In the genomic region with DNA sequence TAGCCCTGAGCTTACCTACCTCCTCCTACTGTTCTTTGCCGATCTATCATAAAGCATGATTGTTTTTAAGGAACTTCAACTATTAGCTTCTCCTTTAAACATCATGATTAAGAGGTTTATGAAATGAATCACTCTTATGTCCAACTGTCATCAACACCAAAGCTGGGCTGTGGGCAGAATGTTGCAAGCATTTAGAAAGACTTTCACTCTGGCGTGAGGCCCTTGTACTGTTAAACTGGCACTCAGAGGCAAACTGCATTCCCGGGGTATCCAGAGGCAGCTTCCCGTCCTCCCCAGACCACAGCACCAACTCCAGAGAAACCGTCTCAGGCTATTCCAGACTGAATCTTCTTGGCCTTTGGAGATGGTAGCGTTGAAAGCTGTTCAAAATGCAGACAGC, we compare ENCODE assay signal across 22 mouse cellular contexts.
DNase-seq lines count a peak whose midpoint lies in the region; ATAC-seq and TF ChIP-seq lines count a peak whose summit lies in the region.
"Had no signal": no experiment of that assay in that cellular context is flagged by ENCODE, and none has a peak within 500 bp of the region (broad histone marks: within the 10 kb centered on the region; RNA-seq: fewer than 3 reads in every experiment).

No protein-coding gene starts in this region.

- no peak for TF ChIP-seq CTCF in layer of hippocampus, adult 2 months (conservative IDR thresholded peaks at IDR 0.05)

- no peaks in the 10 kb centered on the region for H3K27me3 ChIP-seq in midbrain, embryonic 13.5 days
- H3K27me3 ChIP-seq in kidney, embryonic 14.5 days (ENCODE audit: control insufficient read depth, insufficient read depth, low read length) = no peaks in the 10 kb centered on the region
- H3K27me3 ChIP-seq: hindbrain, embryonic 15.5 days; limb, embryonic 12.5 days; midbrain, embryonic 15.5 days; stomach, embryonic 15.5 days had no signal

- peak overlapping the region; percentile 25; the same call in 1 of the 2 replicates for H3K27ac ChIP-seq in layer of hippocampus, adult 2 months
- H3K27ac ChIP-seq in midbrain, embryonic 13.5 days = no peak overlapping the region
- no peak overlapping the region for H3K27ac ChIP-seq in kidney, embryonic 14.5 days (ENCODE audit: low read depth, low read length)
- H3K27ac ChIP-seq: embryonic facial prominence, embryonic 10.5 days; hindbrain, embryonic 15.5 days; left cerebral cortex, adult 2 months; limb, embryonic 12.5 days; midbrain, embryonic 15.5 days; stomach, embryonic 15.5 days had no signal

- H3K9me3 ChIP-seq in midbrain, embryonic 13.5 days = no peaks in the 10 kb centered on the region
- no peaks in the 10 kb centered on the region for H3K9me3 ChIP-seq in kidney, embryonic 14.5 days (ENCODE audit: control insufficient read depth, low read length)
- H3K9me3 ChIP-seq: embryonic facial prominence, embryonic 10.5 days; G1E; hindbrain, embryonic 15.5 days; limb, embryonic 12.5 days; midbrain, embryonic 15.5 days; stomach, embryonic 15.5 days had no signal

- peaks cover 40% of the 10 kb centered on the region for H3K4me1 ChIP-seq in midbrain, embryonic 13.5 days (replicated peaks)
- peaks cover 30% of the 10 kb centered on the region for H3K4me1 ChIP-seq in kidney, embryonic 14.5 days (ENCODE audit: control insufficient read depth, insufficient read depth, low read length)

- DNase-seq in layer of hippocampus, adult 2 months (ENCODE audit: low spot score in 2 of 2) = no peak
- no peak for DNase-seq in layer of hippocampus, postnatal 25 days (ENCODE audit: extremely low spot score in 1 of 2, low spot score in 1 of 2)
- peak; percentile 51 for DNase-seq in Muller cell, postnatal 12 days (ENCODE audit: inconsistent ontology term)
- peak; percentile 73 for DNase-seq in fibroblast of lung, adult 2 months (ENCODE audit: low read depth)
- no peak for DNase-seq in urinary bladder, postnatal 4 days (ENCODE audit: low spot score in 2 of 2)
- DNase-seq: cerebellum, adult 11 months; cerebellum, postnatal 25 days; gastrocnemius, postnatal 14 days; thymus, adult 2 months had no signal

- H3K9ac ChIP-seq in midbrain, embryonic 13.5 days (replicated peaks) = no peak overlapping the region
- H3K9ac ChIP-seq in kidney, embryonic 14.5 days (ENCODE audit: low read depth, low read length) = no peak overlapping the region; the same call in 1 of the 2 replicates
- H3K9ac ChIP-seq: hindbrain, embryonic 15.5 days; limb, embryonic 12.5 days; midbrain, embryonic 15.5 days; stomach, embryonic 15.5 days had no signal

- peak; percentile 67 for ATAC-seq in monocyte, adult 5-6 weeks (replicated peaks; ENCODE audit: insufficient number of reproducible peaks, low FRiP score, low TSS enrichment, poor library complexity, severe bottlenecking)
- ATAC-seq in midbrain, embryonic 13.5 days = no peak
- no peak for ATAC-seq in kidney, embryonic 14.5 days (ENCODE audit: low FRiP score, low TSS enrichment)
- ATAC-seq: CD4-positive, CD25-positive, alpha-beta regulatory T cell, adult 4 months; intestine, embryonic 16.5 days; midbrain, embryonic 15.5 days had no signal

- H3K4me2 ChIP-seq in midbrain, embryonic 13.5 days (replicated peaks) = no peak overlapping the region
- H3K4me2 ChIP-seq in kidney, embryonic 14.5 days (replicated peaks; ENCODE audit: low read depth, low read length) = no peak overlapping the region
- H3K4me2 ChIP-seq: heart, embryonic 11.5 days; hindbrain, embryonic 15.5 days; limb, embryonic 12.5 days; midbrain, embryonic 15.5 days; stomach, embryonic 15.5 days had no signal

- H3K4me3 ChIP-seq in layer of hippocampus, adult 2 months = no peak overlapping the region
- no peak overlapping the region for H3K4me3 ChIP-seq in midbrain, embryonic 13.5 days (replicated peaks)
- no peak overlapping the region for H3K4me3 ChIP-seq in kidney, embryonic 14.5 days (ENCODE audit: low read length)
- H3K4me3 ChIP-seq: embryonic facial prominence, embryonic 10.5 days; hindbrain, embryonic 15.5 days; left cerebral cortex, adult 2 months; limb, embryonic 12.5 days; midbrain, embryonic 15.5 days; stomach, embryonic 15.5 days had no signal

- WGBS in midbrain, embryonic 13.5 days = 96% methylated on average over 6 of the region's 6 CpGs
- 91% methylated on average over 6 of the region's 6 CpGs for WGBS in kidney, embryonic 14.5 days

- peaks cover 13% of the 10 kb centered on the region; the same call in 1 of the 2 replicates for H3K36me3 ChIP-seq in midbrain, embryonic 13.5 days
- H3K36me3 ChIP-seq in kidney, embryonic 14.5 days (ENCODE audit: control insufficient read depth, insufficient read depth, low read length) = peaks cover 9% of the 10 kb centered on the region; the same call in 1 of the 2 replicates
- H3K36me3 ChIP-seq: hindbrain, embryonic 15.5 days; midbrain, embryonic 15.5 days had no signal

Comparison
In these comparisons a context has a peak if more than half of its experiments do, and no peak if none do; other contexts are left out.
1. DNase-seq: peak in Muller cell, postnatal 12 days (single experiment) and fibroblast of lung, adult 2 months (single experiment); none in layer of hippocampus, adult 2 months (0 of 2), layer of hippocampus, postnatal 25 days (0 of 2) and urinary bladder, postnatal 4 days (0 of 2).